Mouse (Mus musculus) left cerebral cortex, postnatal 4 days (tissue): ENCODE measurements around the gene Coq8a. TPM values are rescaled to one million over a fixed set of nuclear protein-coding genes. Genes with fewer than 3 reads are reported as not detected.
A peak's percentile ranks its signal among the peaks of the same experiment; 100 is the strongest.

ENCODE experiments used
- DNase-seq: peaks from one replicate; pipeline ENCODE4 v3.0.0-alpha.2; 2022
- intact Hi-C: fragments of 180-260 bp; cut with DNase I; formaldehyde crosslinking; loops from one replicate; pipeline ENCODE4 v1.15.1; 2025
- total RNA-seq, 2 experiments: library from RNA; stranded (reverse); gene quantifications; 2 replicates each; pipeline ENCODE4 v1.2.3; 2021

Coq8a gene
- total RNA-seq, 2 experiments from 2014 or later, result 6.1 to 7.1 TPM

GRCm38 (mm10) chr1:180132187-180132586 is 67.2 kb downstream of the Coq8a start:
- no peak for DNase-seq
- intact Hi-C loops, result no loop called here

- DNase-seq, result no peak
- intact Hi-C loops, result no loop called here
Measured at GRCm38 (mm10) chr1:180131402-180131801, 68.0 kb downstream of the Coq8a start.

DNA sequence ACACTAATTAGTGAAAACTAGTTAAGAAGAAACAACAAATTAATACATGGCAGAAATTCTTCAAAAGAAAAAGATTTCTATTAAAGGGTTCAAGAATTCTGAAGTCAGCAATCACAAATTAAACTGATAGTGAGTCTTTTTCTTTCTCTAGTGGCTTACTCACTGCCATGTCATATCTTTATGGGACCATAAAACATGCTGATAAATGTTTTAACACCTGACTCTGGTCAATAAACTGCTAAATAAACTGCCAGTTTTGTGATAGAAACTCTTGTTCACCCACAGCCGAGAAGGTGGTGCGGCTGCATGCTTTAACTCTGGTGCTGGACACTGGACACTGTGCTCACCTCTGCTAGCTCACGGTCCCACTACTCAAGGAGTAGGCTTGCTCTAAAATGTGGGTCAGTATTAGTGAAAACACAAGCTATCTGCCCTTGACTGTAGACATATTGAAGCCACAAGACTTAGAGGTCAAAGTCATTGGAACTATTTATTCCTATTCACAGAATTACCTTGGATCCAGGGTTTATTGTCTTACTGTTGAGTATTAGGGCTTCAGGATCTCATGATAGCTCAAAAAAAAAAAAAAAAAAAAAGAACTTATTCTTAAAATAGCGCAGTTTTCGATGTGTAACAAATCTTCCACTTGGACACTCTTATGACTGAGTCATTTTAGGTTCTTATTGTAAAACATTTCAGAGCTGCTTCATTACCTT is 71.2 kb downstream of the Coq8a start:
- no peak for DNase-seq
- intact Hi-C loops, result no loop called here

GRCm38 (mm10) chr1:180118233-180118632 is 81.2 kb downstream of the Coq8a start:
- intact Hi-C loops, result no loop called here
- no peak for DNase-seq

- peak; percentile 19 for DNase-seq
- intact Hi-C loops, result no loop called here
Measured at GRCm38 (mm10) chr1:180116525-180116924, 82.9 kb downstream of the Coq8a start.

Other genes starting within 250 kb of the Coq8a start
- 100 to 1,000 TPM; 185 to 187 TPM for gene Cdc42bpa, start 239.1 kb downstream of the Coq8a start, total RNA-seq
- gene Psen2, start 63.8 kb upstream of the Coq8a start, total RNA-seq, result 10 to 100 TPM; 17.4 to 21.1 TPM
- gene Itpkb, start 130.9 kb upstream of the Coq8a start, total RNA-seq, result 10 to 100 TPM; 12.1 to 12.3 TPM